8 mouse cellular contexts compared by ENCODE assay signal in genomic region chr8:90793710-90794109, GRCm38 (mm10). TPM values are rescaled to one million over a fixed set of nuclear protein-coding genes. Genes with fewer than 3 reads are reported as not detected.
DNase-seq lines count a peak whose midpoint lies in the region; ATAC-seq and TF ChIP-seq lines count a peak whose summit lies in the region.

No protein-coding gene starts in this region.

- no peaks in the 10 kb centered on the region for H3K9me3 ChIP-seq in limb, embryonic 14.5 days (ENCODE audit: control insufficient read depth, low read length)
- H3K9me3 ChIP-seq in neural tube, embryonic 11.5 days (ENCODE audit: control insufficient read depth, low read length) = no peaks in the 10 kb centered on the region

- DNase-seq in ovary, postnatal 10 days (ENCODE audit: low spot score) = peak; percentile 41
- DNase-seq in ovary, adult 18-20 months (ENCODE audit: low spot score) = no peak
- peak; percentile 71 to 78 for DNase-seq in cerebellum, postnatal 36 days
- DNase-seq in gastrocnemius, postnatal 10 days = peak; percentile 82
- peak; percentile 79 for DNase-seq in kidney, adult 9 months
- DNase-seq in limb, embryonic 14.5 days (ENCODE audit: low spot score) = peak; percentile 87
- DNase-seq in neural tube, embryonic 11.5 days (ENCODE audit: low spot score) = peak; percentile 83

- no peak overlapping the region for H3K4me3 ChIP-seq in limb, embryonic 14.5 days (replicated peaks; ENCODE audit: low read length)
- no peak overlapping the region for H3K4me3 ChIP-seq in neural tube, embryonic 11.5 days (ENCODE audit: low read depth, low read length)
- H3K4me3 ChIP-seq in testis, adult 2 months (ENCODE audit: control insufficient read depth, low read depth, low read length) = no peak overlapping the region

- no peak for TF ChIP-seq POLR2A in limb, embryonic 14.5 days (IDR thresholded peaks at IDR 0.05; ENCODE audit: borderline replicate concordance, extremely low read depth, insufficient read depth, insufficient read length)
- TF ChIP-seq POLR2A in testis, adult 2 months (IDR thresholded peaks at IDR 0.05; ENCODE audit: control insufficient read depth, low read depth, low read length) = no peak

- H3K4me1 ChIP-seq in limb, embryonic 14.5 days (ENCODE audit: control insufficient read depth, insufficient read depth, low read length) = 0 out of 2 replicates have a peak, but pooled peaks cover 7% of the 10 kb centered on the region
- H3K4me1 ChIP-seq in neural tube, embryonic 11.5 days (ENCODE audit: control insufficient read depth, insufficient read depth, low read length) = peaks cover 5% of the 10 kb centered on the region; the same call in 1 of the 2 replicates
- peaks cover 4% of the 10 kb centered on the region for H3K4me1 ChIP-seq in testis, adult 2 months (ENCODE audit: control insufficient read depth, insufficient read depth, low read length)

- no peaks in the 10 kb centered on the region for H3K36me3 ChIP-seq in limb, embryonic 14.5 days (ENCODE audit: control insufficient read depth, insufficient read depth, low read length)
- H3K36me3 ChIP-seq in neural tube, embryonic 11.5 days (ENCODE audit: control insufficient read depth, insufficient read depth, low read length) = no peaks in the 10 kb centered on the region
- no peaks in the 10 kb centered on the region for H3K36me3 ChIP-seq in testis, adult 2 months (ENCODE audit: control insufficient read depth, insufficient read depth, low read length)

- H3K27ac ChIP-seq in limb, embryonic 14.5 days (replicated peaks; ENCODE audit: low read depth, low read length) = no peak overlapping the region
- H3K27ac ChIP-seq in neural tube, embryonic 11.5 days (ENCODE audit: low read depth, low read length) = no peak overlapping the region
- no peak overlapping the region for H3K27ac ChIP-seq in testis, adult 2 months (ENCODE audit: control insufficient read depth, insufficient read depth, low read depth, low read length)

- H3K27me3 ChIP-seq in limb, embryonic 14.5 days (ENCODE audit: control insufficient read depth, insufficient read depth, low read length) = no peaks in the 10 kb centered on the region
- no peaks in the 10 kb centered on the region for H3K27me3 ChIP-seq in neural tube, embryonic 11.5 days (ENCODE audit: control insufficient read depth, insufficient read depth, low read length)
- H3K27me3 ChIP-seq in testis, adult 2 months (ENCODE audit: control insufficient read depth, insufficient read depth, low read length) = no peaks in the 10 kb centered on the region

- WGBS in limb, embryonic 14.5 days = 5% methylated on average over 3 of the region's 3 CpGs
- WGBS in neural tube, embryonic 11.5 days = 1% methylated on average over 3 of the region's 3 CpGs

- no peak overlapping the region for H3K4me2 ChIP-seq in limb, embryonic 14.5 days (replicated peaks; ENCODE audit: low read depth, low read length, severe bottlenecking)
- no peak overlapping the region for H3K4me2 ChIP-seq in neural tube, embryonic 11.5 days (ENCODE audit: low read depth)

- TF ChIP-seq CTCF in testis, adult 2 months (IDR thresholded peaks at IDR 0.05; ENCODE audit: control insufficient read depth, insufficient read depth, insufficient replicate concordance, low read depth, low read length) = peak; percentile 81; the same call in 1 of the 2 replicates

- no peak overlapping the region for H3K9ac ChIP-seq in limb, embryonic 14.5 days (ENCODE audit: low read depth, low read length, severe bottlenecking)
- H3K9ac ChIP-seq in neural tube, embryonic 11.5 days (ENCODE audit: low read length) = no peak overlapping the region

- peak; percentile 60 for ATAC-seq in limb, embryonic 14.5 days (ENCODE audit: low FRiP score, low read depth)
- no peak for ATAC-seq in neural tube, embryonic 11.5 days (ENCODE audit: insufficient read depth, low FRiP score, low TSS enrichment)

RNA-seq across cellular contexts. Expression of gene Gm19935, which starts 23.5 kb away (rescaled TPM):
- total RNA-seq in gastrocnemius, postnatal 10 days (2021) = not detected
- polyA plus RNA-seq in limb, embryonic 14.5 days (2012; rRNA removed) = not detected in 2 replicates
- not detected in 2 replicates for polyA plus RNA-seq in limb, embryonic 14.5 days (2014; fragmentation: Nextera tagmentation; extraction: Ambion mirVana)
- polyA plus RNA-seq in neural tube, embryonic 11.5 days (2014; fragmentation: Nextera tagmentation; extraction: Ambion mirVana) = not detected in 2 replicates
- 28.6 and 29.6 TPM in 2 replicates for polyA plus RNA-seq in testis, adult 2 months (2012; rRNA removed)

RNA-seq across cellular contexts. Expression of gene Chd9, which starts 34.4 kb away (rescaled TPM):
- total RNA-seq in gastrocnemius, postnatal 10 days (2021) = 10 to 100 TPM; 42.6 to 51.8 TPM
- 97.2 and 127 TPM in 2 replicates for polyA plus RNA-seq in limb, embryonic 14.5 days (2012; rRNA removed)
- polyA plus RNA-seq in limb, embryonic 14.5 days (2014; fragmentation: Nextera tagmentation; extraction: Ambion mirVana) = 143 and 153 TPM in 2 replicates
- polyA plus RNA-seq in neural tube, embryonic 11.5 days (2014; fragmentation: Nextera tagmentation; extraction: Ambion mirVana) = 54.4 and 62.9 TPM in 2 replicates
- 14.3 and 71.9 TPM in 2 replicates for polyA plus RNA-seq in testis, adult 2 months (2012; rRNA removed)

Comparison
In these comparisons a context has a peak if more than half of its experiments do, and no peak if none do; other contexts are left out.
1. RNA of gene Gm19935, which starts 23.5 kb away (polyA plus RNA-seq): 28.6 to 29.6 TPM in testis, adult 2 months; not detected in limb, embryonic 14.5 days and not detected in neural tube, embryonic 11.5 days; every median in the first group is over 10 times any median in the second.